Mouse (Mus musculus) intestine, postnatal 0 days (tissue): ENCODE data around the gene Mybbp1a. TPM values are rescaled to one million over a fixed set of nuclear protein-coding genes. Genes with fewer than 3 reads are reported as not detected.
A peak's percentile ranks its signal among the peaks of the same experiment; 100 is the strongest.
"Not testable (repeated sequence)": the region's sequence is repeated elsewhere in the genome, so short reads cannot be mapped to it uniquely, and the experiment has no call there.

Experiments
- ATAC-seq: fragments of 200-750 bp; cut with Nextera tagmentation; 2 replicates; pipeline ENCODE4 v1.8.0; 2017; ENCODE audit warnings: mild to moderate bottlenecking, moderate TSS enrichment, moderate library complexity
- H3K27ac ChIP-seq: fragments of 300-500 bp; sonication (generic); 2 replicates; pipeline ENCODE4 v1.5.1; 2014; ENCODE audit warnings: mild to moderate bottlenecking, low read depth, low read length, moderate library complexity
- H3K27me3 ChIP-seq: fragments of 300-500 bp; sonication (generic); replicated peaks from 2 replicates; pipeline ENCODE4 v1.6.1; 2014; ENCODE audit warnings: low read length, mixed read lengths; ENCODE audit not compliant: control insufficient read depth, insufficient read depth
- H3K36me3 ChIP-seq: fragments of 300-500 bp; sonication (generic); 2 replicates; pipeline ENCODE4 v1.6.1; 2014; ENCODE audit warnings: mild to moderate bottlenecking, moderate library complexity; ENCODE audit not compliant: control insufficient read depth, insufficient read depth
- H3K4me1 ChIP-seq: fragments of 300-500 bp; sonication (generic); replicated peaks from 2 replicates; pipeline ENCODE4 v1.6.1; 2014; ENCODE audit warnings: antibody characterized with exemption, low read length, mixed read lengths; ENCODE audit not compliant: control insufficient read depth, insufficient read depth
- H3K4me2 ChIP-seq: fragments of 300-500 bp; sonication (generic); replicated peaks from 2 replicates; pipeline ENCODE4 v1.6.1; 2014; ENCODE audit warnings: low read depth, mild to moderate bottlenecking, moderate library complexity
- H3K4me3 ChIP-seq: fragments of 300-500 bp; sonication (generic); 2 replicates; pipeline ENCODE4 v1.5.1; 2014; ENCODE audit warnings: low read depth, low read length
- H3K9ac ChIP-seq: fragments of 300-500 bp; sonication (generic); 2 replicates; pipeline ENCODE4 v1.6.1; 2014; ENCODE audit warnings: mild to moderate bottlenecking, low read depth, low read length
- H3K9me3 ChIP-seq: fragments of 300-500 bp; sonication (generic); 2 replicates; pipeline ENCODE4 v1.6.1; 2016; ENCODE audit warnings: mixed run types; ENCODE audit not compliant: control insufficient read depth
- CTCF ChIP-seq: sonication (generic); IDR thresholded peaks from 2 replicates; pipeline ENCODE4 v1.5.1; 2016; ENCODE audit warnings: low read depth, mild to moderate bottlenecking, control low read depth, antibody characterized with exemption, moderate library complexity
- WGBS: fragments of 180-500 bp; shearing (Covaris S2); extraction: QIAGEN DNeasy Blood & Tissue Kit; methylation state at CpG from one replicate; pipeline ENCODE4 v1.1.7; 2014; 5-methylcytosine and 5-hydroxymethylcytosine counted together
- polyA plus RNA-seq: library from polyadenylated mRNA; unstranded; fragments of >200 nt; fragmentation: Nextera tagmentation; extraction: Ambion mirVana; gene quantifications from 2 replicates; pipeline ENCODE4 v1.2.1, GENCODE M21; 2015

The Mybbp1a gene
- polyA plus RNA-seq, 1 experiment from 2014 or later, result 40.7 TPM

GRCm38 (mm10) chr11:72423686-72424085, 17.5 kb upstream of the Mybbp1a start:
- no peak for ATAC-seq

DNA sequence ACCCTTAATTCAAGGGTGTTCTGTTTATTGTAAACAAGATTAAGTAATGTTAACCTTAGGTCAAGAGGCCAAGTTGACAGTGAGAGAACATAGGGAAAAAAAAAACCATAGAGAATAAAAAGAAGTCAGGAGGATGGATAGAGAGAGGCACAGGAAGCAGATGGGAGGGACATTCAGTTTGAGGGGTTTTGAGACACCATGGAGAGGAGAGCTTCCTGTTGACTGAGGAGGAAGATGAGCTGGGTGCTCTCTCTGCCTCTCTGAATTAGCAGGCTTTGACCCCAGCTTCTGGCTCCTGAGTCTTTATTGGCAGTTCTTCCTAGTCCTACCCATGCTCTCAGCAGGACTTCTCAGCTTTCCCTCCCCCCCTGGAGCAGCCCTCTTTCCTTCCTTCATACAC, 16.0 kb upstream of the Mybbp1a start:
- H3K27ac ChIP-seq, result no peak overlapping the region
- TF ChIP-seq CTCF, result no peak
- H3K27me3 ChIP-seq, result no peaks in the 10 kb centered on the region
- ATAC-seq, result no peak
- no peak overlapping the region for H3K4me2 ChIP-seq
- H3K36me3 ChIP-seq, result no peaks in the 10 kb centered on the region
- no peaks in the 10 kb centered on the region for H3K9me3 ChIP-seq
- H3K4me1 ChIP-seq, result no peaks in the 10 kb centered on the region
- H3K9ac ChIP-seq, result no peak overlapping the region
- H3K4me3 ChIP-seq, result no peak overlapping the region

More at GRCm38 (mm10) chr11:72423686-72424085, 17.5 kb upstream of the Mybbp1a start:
- no peaks in the 10 kb centered on the region for H3K27me3 ChIP-seq
- no peaks in the 10 kb centered on the region for H3K36me3 ChIP-seq
- no peak overlapping the region for H3K4me2 ChIP-seq
- WGBS, result 68% methylated on average over 4 of the region's 4 CpGs
- H3K4me3 ChIP-seq, result no peak overlapping the region
- no peaks in the 10 kb centered on the region for H3K9me3 ChIP-seq
- no peaks in the 10 kb centered on the region for H3K4me1 ChIP-seq
- no peak overlapping the region for H3K27ac ChIP-seq
- TF ChIP-seq CTCF, result no peak
- no peak overlapping the region for H3K9ac ChIP-seq

GRCm38 (mm10) chr11:72426884-72427283, 14.3 kb upstream of the Mybbp1a start:
- Histone ChIP-seq H3K27me3 (no peaks in the 10 kb centered on the region), H3K4me2 (no peak overlapping the region), H3K4me1 (no peaks in the 10 kb centered on the region), H3K4me3 (no peak overlapping the region), H3K36me3 (no peaks in the 10 kb centered on the region), H3K27ac (no peak overlapping the region), H3K9me3 (no peaks in the 10 kb centered on the region), H3K9ac (no peak overlapping the region)
- no peak for ATAC-seq
- TF ChIP-seq CTCF, result peak; percentile 57

DNA sequence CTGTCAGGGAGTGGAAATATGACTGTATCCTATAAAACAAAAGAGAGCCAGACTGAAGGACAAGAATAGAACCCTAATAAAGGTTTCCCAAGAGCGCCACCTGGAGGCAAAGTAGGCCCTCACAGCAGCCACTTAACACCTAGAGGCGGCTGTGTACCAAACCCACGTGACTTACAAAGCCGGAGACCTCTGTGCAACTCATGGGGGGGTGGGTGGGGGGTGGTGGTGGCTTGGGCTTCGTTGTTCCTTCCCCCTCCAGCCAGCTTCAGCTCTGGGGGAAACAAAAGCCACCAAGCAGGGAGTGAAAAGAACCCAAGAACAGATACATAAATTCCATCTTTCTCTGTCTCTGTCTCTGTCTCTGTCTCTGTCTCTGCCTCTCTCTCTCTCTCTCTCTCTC, 12.5 kb upstream of the Mybbp1a start:
- peak; percentile 58; the same call in 1 of the 2 replicates for ATAC-seq
- peak; percentile 76 for TF ChIP-seq CTCF
- no peaks in the 10 kb centered on the region for H3K9me3 ChIP-seq
- H3K27ac ChIP-seq, result no peak overlapping the region
- no peak overlapping the region for H3K9ac ChIP-seq
- H3K36me3 ChIP-seq, result no peaks in the 10 kb centered on the region
- WGBS, result 0% methylated on average over 5 of the region's 5 CpGs
- H3K4me1 ChIP-seq, result no peaks in the 10 kb centered on the region
- H3K4me2 ChIP-seq, result peak overlapping the region; percentile 50
- no peak overlapping the region for H3K4me3 ChIP-seq
- no peaks in the 10 kb centered on the region for H3K27me3 ChIP-seq

- Histone ChIP-seq H3K4me1 (no peaks in the 10 kb centered on the region), H3K9ac (no peak overlapping the region), H3K27ac (no peak overlapping the region), H3K27me3 (no peaks in the 10 kb centered on the region), H3K36me3 (no peaks in the 10 kb centered on the region), H3K4me2 (peak overlapping the region; percentile 50), H3K9me3 (no peaks in the 10 kb centered on the region), H3K4me3 (0 out of 2 replicates have a peak overlapping the region, but pooled peaks have one; percentile 22)
- WGBS, result 52% methylated on average over 7 of the region's 7 CpGs
- peak; percentile 65 for ATAC-seq
- TF ChIP-seq CTCF, result peak; percentile 97
These were observed 11.9 kb upstream of the Mybbp1a start for GRCm38 (mm10) chr11:72429288-72429690.

GRCm38 (mm10) chr11:72430311-72431068, 10.7 kb upstream of the Mybbp1a start:
- 69% methylated on average over 9 of the region's 9 CpGs for WGBS
- not testable (repeated sequence) for H3K36me3 ChIP-seq, ATAC-seq, H3K9me3 ChIP-seq, H3K27ac ChIP-seq, H3K4me3 ChIP-seq, H3K9ac ChIP-seq, H3K4me1 ChIP-seq, H3K4me2 ChIP-seq, H3K27me3 ChIP-seq
